Mouse (Mus musculus): ENCODE results near the gene Mthfd1l. TPM values are rescaled to one million over a fixed set of nuclear protein-coding genes. Genes with fewer than 3 reads are reported as not detected.

Mthfd1l gene
- polyA plus RNA-seq, 1 experiment from 2014 or later: 8.3 TPM

GRCm38 (mm10) chr10:4209040-4209439 is 236.1 kb downstream of the Mthfd1l start:
- Histone ChIP-seq H3K27ac (no peak overlapping the region), H3K36me3 (no peaks in the 10 kb centered on the region), H3K9me3 (no peaks in the 10 kb centered on the region), H3K4me1 (peaks cover 9% of the 10 kb centered on the region), H3K9ac (no peak overlapping the region), H3K4me2 (no peak overlapping the region), H3K4me3 (no peak overlapping the region), H3K27me3 (no peaks in the 10 kb centered on the region)
- WGBS: 62% methylated on average over 15 of the region's 15 CpGs
- ATAC-seq (ENCODE audit: insufficient number of reproducible peaks, low FRiP score, low TSS enrichment, low read depth): no peak

GRCm38 (mm10) chr10:4210313-4211066 is 237.6 kb downstream of the Mthfd1l start:
- Histone ChIP-seq H3K9ac (no peak overlapping the region), H3K4me1 (peaks cover 9% of the 10 kb centered on the region), H3K27ac (no peak overlapping the region), H3K27me3 (no peaks in the 10 kb centered on the region), H3K36me3 (no peaks in the 10 kb centered on the region), H3K4me2 (peak overlapping the region; percentile 44), H3K9me3 (no peaks in the 10 kb centered on the region), H3K4me3 (peak overlapping the region; percentile 22)
- 21% methylated on average over 24 of the region's 24 CpGs for WGBS
- no peak for ATAC-seq (ENCODE audit: insufficient number of reproducible peaks, low FRiP score, low TSS enrichment, low read depth)

DNA sequence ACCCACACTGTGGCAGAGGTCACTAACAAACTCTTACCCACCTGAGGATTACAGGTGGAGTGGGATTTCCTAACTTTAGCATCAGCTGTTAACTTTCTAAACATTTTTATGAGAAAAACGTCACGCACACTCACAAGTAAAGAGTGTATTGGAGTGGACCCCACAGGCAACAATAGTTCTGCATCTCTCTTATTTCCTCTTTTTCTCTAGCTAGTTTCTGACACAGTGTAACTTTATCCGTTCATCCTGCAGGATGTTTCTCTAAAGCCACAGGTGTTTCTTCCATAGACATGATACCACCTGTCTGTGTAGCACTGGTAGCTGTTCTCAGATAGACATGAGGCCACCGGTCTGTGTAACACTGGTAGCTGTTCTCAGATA is 238.1 kb downstream of the Mthfd1l start:
- H3K4me1 ChIP-seq: peaks cover 9% of the 10 kb centered on the region
- H3K27me3 ChIP-seq: no peaks in the 10 kb centered on the region
- ATAC-seq (ENCODE audit: insufficient number of reproducible peaks, low FRiP score, low TSS enrichment, low read depth): no peak
- H3K27ac ChIP-seq: no peak overlapping the region
- H3K9ac ChIP-seq: no peak overlapping the region
- no peaks in the 10 kb centered on the region for H3K9me3 ChIP-seq
- no peak overlapping the region for H3K4me3 ChIP-seq
- H3K4me2 ChIP-seq: no peak overlapping the region
- H3K36me3 ChIP-seq: no peaks in the 10 kb centered on the region
- WGBS: 55% methylated on average over 4 of the region's 4 CpGs

Other genes with a start within 250 kb of the Mthfd1l start
- gene Plekhg1, start 232.8 kb upstream of the Mthfd1l start, polyA plus RNA-seq (2015; fragmentation: Nextera tagmentation; extraction: Ambion mirVana): 15.1 and 19.3 TPM in 2 replicates